Mouse (Mus musculus): Measurements from ENCODE around the gene Gm20388.

The Gm20388 gene

GRCm38 (mm10) chr8:122830349-122831061, 2919.9 kb downstream of the Gm20388 start:
- DNase-seq = peak; percentile 98

- DNase-seq = no peak
Observed at GRCm38 (mm10) chr8:122834416-122834815, 2923.8 kb downstream of the Gm20388 start.

GRCm38 (mm10) chr8:122834971-122835370, 2924.3 kb downstream of the Gm20388 start:
- peak; percentile 86 to 88 for DNase-seq

GRCm38 (mm10) chr8:122836199-122836598, 2925.6 kb downstream of the Gm20388 start:
- DNase-seq = no peak

- DNase-seq = no peak
Observed at GRCm38 (mm10) chr8:122836696-122837095, 2926.1 kb downstream of the Gm20388 start.

GRCm38 (mm10) chr8:122844161-122844560, 2933.5 kb downstream of the Gm20388 start:
- no peak for DNase-seq

- DNase-seq = no peak
Observed at GRCm38 (mm10) chr8:122845662-122846061, 2935.0 kb downstream of the Gm20388 start.

- DNase-seq = peak; percentile 23 to 27
Observed at GRCm38 (mm10) chr8:122847829-122848561, 2937.4 kb downstream of the Gm20388 start, which contains the start of gene Cdh15. Gene Cdh15, plus strand, starts transcription at chr8:122847966.

GRCm38 (mm10) chr8:122849152-122849910, 2938.7 kb downstream of the Gm20388 start:
- DNase-seq = no peak

GRCm38 (mm10) chr8:122850641-122851240, 2940.1 kb downstream of the Gm20388 start:
- no peak for DNase-seq

- DNase-seq = no peak
Observed at GRCm38 (mm10) chr8:122851692-122852545, 2941.3 kb downstream of the Gm20388 start.

- no peak for DNase-seq
Observed at GRCm38 (mm10) chr8:122852546-122852905, 2941.9 kb downstream of the Gm20388 start.

GRCm38 (mm10) chr8:122853340-122853771, 2942.7 kb downstream of the Gm20388 start:
- no peak for DNase-seq

- no peak for DNase-seq
Observed at GRCm38 (mm10) chr8:122854388-122854787, 2943.7 kb downstream of the Gm20388 start.

- DNase-seq = no peak
Observed at GRCm38 (mm10) chr8:122855123-122855522, 2944.5 kb downstream of the Gm20388 start.

GRCm38 (mm10) chr8:122856288-122856687, 2945.6 kb downstream of the Gm20388 start:
- DNase-seq = no peak

GRCm38 (mm10) chr8:122859843-122860242, 2949.2 kb downstream of the Gm20388 start:
- DNase-seq = no peak

- no peak for DNase-seq
Observed at GRCm38 (mm10) chr8:122864719-122865129, 2954.1 kb downstream of the Gm20388 start.

- peak; percentile 48 to 57 for DNase-seq
Observed at GRCm38 (mm10) chr8:122865441-122865840, 2954.8 kb downstream of the Gm20388 start.

- DNase-seq = no peak
Observed at GRCm38 (mm10) chr8:122866231-122866630, 2955.6 kb downstream of the Gm20388 start.

GRCm38 (mm10) chr8:122867982-122868381, 2957.3 kb downstream of the Gm20388 start:
- DNase-seq = no peak

GRCm38 (mm10) chr8:122870377-122870863, 2959.8 kb downstream of the Gm20388 start:
- peak; percentile 96 to 97 for DNase-seq

Data from B cell, adult 2 months (primary cell).